Mouse (Mus musculus): Measurements from ENCODE around the gene Cntf.

DNA sequence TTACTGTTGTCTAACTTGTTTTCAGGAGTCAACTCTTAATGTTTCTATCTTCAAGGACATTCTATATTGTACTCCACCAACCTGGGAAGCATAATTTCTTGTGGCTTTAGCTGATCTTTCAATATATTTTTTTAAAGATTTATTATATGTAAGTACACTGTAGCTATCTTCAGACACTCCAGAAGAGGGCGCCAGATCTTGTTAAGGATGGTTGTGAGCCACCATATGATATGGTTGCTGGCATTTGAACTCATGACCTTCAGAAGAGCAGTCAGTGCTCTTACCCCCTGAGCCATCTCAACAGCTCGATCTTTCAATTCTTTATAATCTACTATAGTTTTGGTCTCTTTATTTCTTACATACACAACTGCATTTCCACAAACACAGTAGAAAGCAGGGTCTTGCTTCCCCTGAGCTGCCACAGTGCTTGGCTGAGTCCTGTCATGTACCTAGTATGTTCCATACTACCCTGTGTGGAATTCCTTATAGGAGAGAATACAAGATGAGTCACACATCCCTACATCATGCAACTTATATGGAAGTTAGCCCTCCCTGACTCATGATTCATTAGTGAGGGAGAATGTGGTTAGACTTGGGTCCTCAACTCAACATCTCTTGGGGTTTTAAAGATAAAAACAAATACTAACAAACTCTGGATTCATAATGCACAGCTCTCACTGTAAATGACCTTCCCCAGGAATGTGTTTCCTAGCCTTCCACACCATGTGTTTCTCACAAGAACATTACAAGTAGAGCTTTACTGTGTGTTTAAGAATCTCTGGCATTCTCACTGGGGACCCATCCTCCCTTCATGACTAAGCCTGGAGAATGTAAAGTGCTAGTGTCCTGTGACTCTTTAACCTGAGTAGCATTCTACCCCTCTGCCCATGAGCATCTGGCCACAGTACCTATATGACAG, 3.0 kb downstream of the Cntf start:
- TF ChIP-seq CTCF (IDR thresholded peaks at IDR 0.05; ENCODE audit: low read depth, low read length), result no peak
- no peak for TF ChIP-seq TAL1 (conservative IDR thresholded peaks at IDR 0.05; ENCODE audit: low read depth, low read length)

All from G1E (cell line).